Mouse (Mus musculus) adrenal gland, postnatal 4 days (tissue): Measurements from ENCODE around the gene Alkbh6. TPM values are rescaled to one million over a fixed set of nuclear protein-coding genes. Genes with fewer than 3 reads are reported as not detected.

Experiments
- DNase-seq, 2 experiments: peaks; one replicate each; pipeline ENCODE4 v3.0.0; 2021 to 2022; ENCODE audit warnings: low spot score in 2 of 2, mixed read lengths in 2 of 2
- long read RNA-seq, 2 experiments: library from polyadenylated mRNA; stranded (forward); transcript quantifications; one replicate each; pipeline ENCODE4 v2.0.0; 2021
- total RNA-seq, 2 experiments: library from RNA; stranded (reverse); gene quantifications; 2 replicates each; pipeline ENCODE4 v1.2.3; 2021

Gene Alkbh6
- 10 to 100 TPM; 58.1 to 59.4 TPM for total RNA-seq
- long read RNA-seq, experiment 1, transcript Alkbh6-202 (6 exons, 1,112 nt) = minor isoform, 18 of 65 reads
- long read RNA-seq, experiment 1, transcript Alkbh6-201 (7 exons, 982 nt) = major isoform, 33 of 65 reads
- long read RNA-seq, experiment 1, partial matches to known transcripts = 5 of 65 reads
- long read RNA-seq, experiment 1, other reads (novel, unspliced or antisense) = 9 of 65 reads
- long read RNA-seq, experiment 2, transcript Alkbh6-202 (6 exons, 1,112 nt) = minor isoform, 14 of 68 reads
- long read RNA-seq, experiment 2, transcript Alkbh6-201 (7 exons, 982 nt) = major isoform, 38 of 68 reads
- long read RNA-seq, experiment 2, partial matches to known transcripts = 4 of 68 reads
- long read RNA-seq, experiment 2, other reads (novel, unspliced or antisense) = 9 of 68 reads

DNA sequence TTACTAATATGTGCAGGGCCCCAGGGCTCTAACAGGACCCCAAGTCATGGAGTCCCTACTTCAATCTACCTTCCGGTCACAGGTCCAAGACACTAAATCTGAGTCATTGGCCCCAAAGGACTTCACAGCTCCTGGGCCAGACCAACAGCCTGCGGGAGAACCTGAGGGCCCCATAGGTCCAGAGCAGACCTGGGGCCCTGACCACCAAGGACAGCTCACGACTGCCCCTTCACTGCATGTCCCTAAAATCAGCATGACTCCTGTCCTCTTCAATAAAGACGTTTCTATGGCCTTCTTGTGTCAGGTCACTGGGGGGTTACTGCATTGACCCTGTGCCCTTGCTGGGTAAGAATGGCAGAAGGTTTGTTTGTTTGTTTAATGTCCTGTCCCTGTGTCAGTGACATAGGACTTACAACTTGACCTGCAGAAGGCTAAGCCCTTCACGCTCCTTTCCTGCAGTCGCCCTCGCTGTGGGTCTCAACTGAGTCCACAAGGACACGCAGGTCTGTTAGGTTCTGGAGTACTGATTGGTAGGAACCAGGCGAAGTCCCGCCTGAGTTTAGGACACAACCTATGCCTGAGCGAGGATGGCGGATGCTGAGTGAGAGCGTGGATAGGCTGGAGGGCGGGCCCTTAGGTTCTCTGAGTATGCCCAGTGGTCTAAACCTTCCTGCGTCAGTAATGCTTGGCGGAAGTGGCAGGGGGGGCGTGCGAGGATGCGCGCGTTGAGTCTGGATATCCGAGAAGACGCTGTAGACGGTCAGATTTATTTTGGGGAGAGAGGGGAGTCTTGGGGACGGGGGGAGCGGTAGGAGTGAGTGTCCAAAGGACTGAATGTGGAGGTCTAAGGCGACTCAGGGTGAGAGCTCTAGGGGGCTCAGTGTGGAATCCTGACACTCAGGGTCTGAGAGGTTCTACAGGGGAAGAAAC is at the start of gene Alkbh6:
Gene Alkbh6, plus strand, starts transcription at position 642 of the 930 bp plus-strand sequence.
- peak; percentile 60 to 85 for DNase-seq

DNA sequence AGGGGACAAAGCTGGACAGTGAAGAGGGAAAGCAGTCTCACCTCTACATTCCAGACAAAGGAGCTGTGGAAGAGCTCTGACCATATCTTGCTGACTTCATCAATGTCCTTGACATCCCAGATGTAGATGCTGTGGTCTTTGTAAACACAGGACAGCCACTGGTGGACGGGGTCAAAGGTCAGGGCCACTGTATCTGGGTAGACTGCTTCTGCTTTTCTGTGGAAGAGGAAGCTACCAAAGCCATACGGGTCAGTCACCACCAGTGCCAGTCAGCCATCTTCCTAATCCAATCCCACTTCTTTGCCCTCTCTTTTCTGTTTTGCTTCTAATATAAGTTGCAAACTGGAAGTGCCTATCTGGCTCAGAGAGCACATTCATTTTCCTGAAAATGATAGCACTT is 43.5 kb upstream of the Alkbh6 start:
- no peak for DNase-seq

DNA sequence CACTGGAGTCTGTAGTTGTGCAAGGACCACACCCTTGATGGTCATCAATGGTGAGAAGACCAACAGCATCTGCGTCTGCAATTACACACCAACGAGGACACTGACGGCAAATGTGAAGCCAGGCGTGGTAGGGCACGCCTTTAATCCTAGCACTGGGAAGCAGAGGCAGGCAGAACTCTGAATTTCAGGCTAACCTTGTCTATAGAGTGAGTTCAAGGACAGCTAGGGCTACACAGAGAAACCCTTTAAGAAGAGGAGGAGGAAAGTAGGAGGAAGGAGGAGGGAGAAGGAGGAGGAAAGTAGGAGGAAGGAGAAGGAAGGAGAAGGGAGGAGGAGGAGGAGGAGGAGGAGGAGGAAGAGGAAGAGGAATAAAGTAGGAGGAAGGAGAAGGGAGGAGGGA is 43.0 kb upstream of the Alkbh6 start:
- no peak for DNase-seq

DNA sequence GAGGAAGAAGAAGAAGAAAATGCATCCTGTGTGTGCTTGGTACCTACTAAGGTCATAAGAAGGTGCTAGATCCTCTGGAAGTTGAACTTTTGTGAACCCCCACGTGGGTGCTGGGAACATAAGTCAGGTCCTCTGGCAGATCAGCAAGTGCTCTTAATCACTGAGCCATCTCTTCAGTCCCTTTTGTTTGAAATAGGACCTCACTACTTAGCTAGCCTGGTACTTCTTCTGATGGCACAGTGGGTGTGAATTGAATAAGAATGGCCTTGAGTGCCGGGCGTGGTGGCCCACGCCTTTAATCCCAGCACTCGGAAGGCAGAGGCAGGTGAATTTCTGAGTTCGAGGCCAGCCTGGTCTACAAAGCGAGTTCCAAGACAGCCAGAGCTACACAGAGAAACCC is 42.6 kb upstream of the Alkbh6 start:
- no peak for DNase-seq

DNA sequence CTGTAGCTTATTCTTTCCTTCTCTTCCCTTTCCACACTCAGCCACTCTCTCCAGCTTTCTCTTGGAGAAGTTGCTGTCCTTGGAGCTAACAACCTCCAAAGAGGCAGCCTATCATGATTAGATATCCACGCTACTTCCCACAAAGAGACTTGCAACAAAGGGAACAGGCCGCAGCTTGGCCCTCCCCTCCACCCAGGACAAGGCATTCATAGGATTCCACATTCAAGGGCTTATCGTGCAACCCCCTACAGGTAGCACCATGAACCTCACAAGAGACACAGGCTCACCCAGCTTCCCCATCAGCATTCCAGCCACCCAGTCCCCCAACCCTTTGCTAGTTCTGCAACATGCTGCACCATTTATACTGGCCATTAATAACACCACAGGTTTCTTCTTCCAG is 41.7 kb upstream of the Alkbh6 start:
- no peak for DNase-seq

DNA sequence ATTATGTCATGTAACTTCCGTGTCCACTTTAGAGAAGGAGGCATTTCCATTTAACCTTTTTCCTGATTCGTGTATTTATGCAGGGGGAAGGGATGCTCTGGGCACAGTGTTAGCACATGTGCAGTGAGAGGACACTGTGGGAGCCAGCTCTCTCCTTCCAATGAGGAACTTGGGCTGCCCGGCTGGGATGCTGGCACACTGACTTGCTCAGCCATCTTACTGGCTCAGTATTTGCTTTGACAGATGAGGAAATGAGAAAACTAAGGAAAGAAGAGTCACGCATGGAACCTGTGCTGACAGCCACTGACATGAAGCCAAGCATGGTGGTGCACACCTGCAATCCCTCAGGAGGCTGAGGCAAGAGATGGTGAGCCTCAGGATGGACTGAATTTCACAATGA is 38.9 kb upstream of the Alkbh6 start:
- no peak for DNase-seq

DNA sequence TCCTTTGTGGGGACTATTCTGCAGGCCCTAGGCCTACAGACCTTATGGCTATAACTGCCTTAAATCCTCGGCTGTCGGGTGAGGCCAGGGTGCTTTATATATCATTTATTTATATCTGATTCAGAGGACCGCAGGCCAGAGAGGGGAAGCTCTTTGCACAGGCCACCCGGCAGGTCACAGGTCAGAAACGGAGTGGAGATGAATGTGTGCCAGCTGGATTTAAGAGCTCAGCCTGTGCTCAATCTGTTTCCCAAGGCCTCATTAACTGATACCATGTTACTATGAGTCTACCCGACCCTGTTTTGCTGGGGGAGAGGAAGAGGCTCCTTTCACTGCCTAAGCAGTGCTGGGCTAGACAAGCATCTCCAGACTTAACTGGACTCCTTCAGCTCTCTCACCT is 34.1 kb upstream of the Alkbh6 start:
- DNase-seq = no peak

DNA sequence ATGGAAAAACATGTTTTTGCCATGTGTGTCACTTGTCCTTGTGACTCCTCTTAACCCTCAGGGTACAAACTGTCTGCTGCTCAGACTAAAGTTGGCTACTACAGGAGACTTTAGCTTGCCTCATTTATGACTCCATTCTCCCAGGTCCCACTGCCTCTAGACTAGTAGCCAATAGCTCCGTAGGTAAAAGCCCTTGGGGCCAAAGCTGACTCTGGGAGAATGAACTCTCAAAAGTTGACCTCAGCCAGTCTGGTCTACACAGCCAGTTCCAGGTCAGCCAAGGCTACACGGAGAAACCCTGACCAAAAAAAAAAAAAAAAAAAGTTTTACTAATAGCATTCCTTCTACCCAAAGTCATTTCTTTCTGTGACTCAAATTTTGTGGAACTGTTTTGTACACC is 29.6 kb upstream of the Alkbh6 start:
- no peak for DNase-seq

DNA sequence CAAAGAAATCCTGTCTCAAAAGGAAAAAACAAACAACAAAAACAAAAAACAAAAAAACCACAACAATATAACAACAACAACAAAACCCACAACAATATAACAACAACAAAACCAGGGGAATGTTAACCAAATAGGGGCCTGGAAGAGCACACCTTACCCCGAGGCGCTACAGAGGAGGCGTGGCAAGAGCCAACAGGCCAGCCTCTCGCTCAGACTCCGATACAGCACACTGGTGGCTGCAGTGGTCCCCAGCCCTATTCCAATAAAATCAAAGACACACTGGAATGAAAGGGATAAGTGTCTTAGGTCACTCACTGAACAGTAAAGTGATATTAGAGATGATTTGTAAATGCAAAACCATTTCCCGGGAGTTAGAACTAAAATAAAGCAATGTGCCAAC is 29.0 kb upstream of the Alkbh6 start:
- DNase-seq = no peak

DNA sequence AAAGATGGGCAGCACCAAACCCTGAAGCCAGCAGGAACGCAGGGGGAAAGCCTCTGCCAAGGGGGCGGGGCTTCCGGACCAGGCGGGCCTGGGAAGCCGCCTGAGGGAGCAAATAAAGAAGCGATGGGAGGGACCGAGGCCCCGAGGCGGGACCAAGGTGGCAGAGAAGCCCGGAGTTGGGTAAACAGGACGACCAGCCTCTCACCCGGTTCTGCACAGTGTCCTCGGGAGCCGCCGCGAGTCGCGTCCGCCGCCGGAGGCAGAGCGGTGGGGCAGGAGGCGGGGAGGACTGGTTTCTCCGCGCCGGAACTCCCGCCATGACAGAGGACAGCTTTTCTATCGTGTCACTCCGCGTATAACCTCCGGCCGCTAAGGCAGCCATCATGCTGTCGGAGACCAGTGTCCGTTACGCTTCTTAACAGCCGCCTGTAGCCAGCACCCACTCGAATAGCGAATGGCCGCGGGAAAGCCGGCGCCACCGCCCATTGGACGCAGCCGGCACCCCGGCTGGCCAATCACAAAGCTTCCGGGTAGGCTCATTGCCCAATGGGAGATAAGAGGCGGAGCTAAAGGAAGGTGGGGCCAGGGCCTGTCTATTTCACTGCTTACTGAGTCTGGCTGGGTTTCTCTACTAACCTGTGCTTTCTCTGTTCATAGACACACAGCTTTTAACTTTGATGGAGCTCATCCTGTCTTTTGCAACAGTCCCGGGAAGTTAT is 28.4 kb upstream of the Alkbh6 start, which contains the start of the genes Thap8 and Wdr62:
Gene Thap8, plus strand, starts transcription at position 144 of the 719 bp plus-strand sequence.
Gene Wdr62, minus strand, starts transcription at position 469 of the 719 bp plus-strand sequence.
- peak; percentile 75 to 77 for DNase-seq

DNA sequence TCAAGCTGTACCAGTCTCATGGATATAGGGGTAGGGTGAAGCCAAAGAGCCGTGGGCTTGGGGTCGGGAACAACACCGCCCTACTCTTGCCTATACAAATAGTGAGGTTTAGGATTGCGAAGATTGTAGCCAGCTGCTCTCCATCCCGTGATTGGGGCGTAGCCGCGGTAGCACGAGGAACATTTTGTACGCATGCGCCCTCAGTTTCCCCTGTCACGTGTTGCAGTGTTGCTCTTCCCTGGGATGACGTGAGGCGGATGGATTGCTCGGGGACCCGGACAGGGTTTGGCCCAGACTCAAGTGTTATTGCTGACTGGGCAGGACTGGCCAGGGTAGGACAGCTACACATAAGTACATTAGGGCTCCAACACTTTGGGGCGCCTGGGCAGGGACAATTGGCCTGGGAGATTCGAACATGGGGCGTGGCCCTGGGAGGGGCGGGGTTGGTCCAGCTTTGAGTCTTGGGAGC is 27.8 kb upstream of the Alkbh6 start:
- peak; percentile 57 for DNase-seq

DNA sequence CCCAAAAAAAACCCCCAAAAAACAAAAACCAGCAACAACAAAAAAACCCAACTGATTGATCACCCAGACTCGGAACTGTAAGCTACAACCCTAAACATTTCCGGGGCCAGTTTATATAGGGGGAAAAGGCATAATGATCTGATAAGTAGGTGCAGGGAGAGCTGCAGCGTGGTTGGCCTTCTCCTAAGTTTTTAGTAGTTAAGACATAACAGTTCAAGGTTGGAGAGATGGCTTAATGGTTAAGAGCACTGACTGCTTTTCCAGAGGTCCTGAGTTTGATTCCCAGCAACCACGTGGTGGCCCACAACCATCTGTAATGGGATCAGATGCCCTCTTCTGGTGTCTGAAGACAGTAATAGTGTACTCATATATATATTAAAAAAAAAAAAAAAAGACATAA is 27.0 kb upstream of the Alkbh6 start:
- no peak for DNase-seq

DNA sequence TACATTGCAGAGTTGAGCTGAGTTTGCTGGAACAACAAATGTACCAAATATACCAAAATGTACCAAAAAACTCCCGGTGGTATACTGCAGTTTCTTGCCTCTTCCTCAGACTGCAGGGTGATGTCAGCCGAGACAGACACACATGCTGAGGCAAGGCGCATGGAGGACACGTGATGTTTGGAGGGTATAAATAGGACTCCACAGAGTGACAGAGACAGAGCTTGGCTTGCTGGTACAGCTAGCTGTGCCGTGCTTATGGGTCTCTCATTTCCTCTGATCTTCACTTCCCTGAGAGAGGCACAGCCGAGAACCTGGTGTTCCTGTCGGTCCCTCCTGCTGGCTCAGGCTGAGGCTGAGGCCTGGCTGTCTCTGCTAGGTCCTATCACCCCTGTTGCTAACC is 25.8 kb upstream of the Alkbh6 start:
- DNase-seq = no peak

DNA sequence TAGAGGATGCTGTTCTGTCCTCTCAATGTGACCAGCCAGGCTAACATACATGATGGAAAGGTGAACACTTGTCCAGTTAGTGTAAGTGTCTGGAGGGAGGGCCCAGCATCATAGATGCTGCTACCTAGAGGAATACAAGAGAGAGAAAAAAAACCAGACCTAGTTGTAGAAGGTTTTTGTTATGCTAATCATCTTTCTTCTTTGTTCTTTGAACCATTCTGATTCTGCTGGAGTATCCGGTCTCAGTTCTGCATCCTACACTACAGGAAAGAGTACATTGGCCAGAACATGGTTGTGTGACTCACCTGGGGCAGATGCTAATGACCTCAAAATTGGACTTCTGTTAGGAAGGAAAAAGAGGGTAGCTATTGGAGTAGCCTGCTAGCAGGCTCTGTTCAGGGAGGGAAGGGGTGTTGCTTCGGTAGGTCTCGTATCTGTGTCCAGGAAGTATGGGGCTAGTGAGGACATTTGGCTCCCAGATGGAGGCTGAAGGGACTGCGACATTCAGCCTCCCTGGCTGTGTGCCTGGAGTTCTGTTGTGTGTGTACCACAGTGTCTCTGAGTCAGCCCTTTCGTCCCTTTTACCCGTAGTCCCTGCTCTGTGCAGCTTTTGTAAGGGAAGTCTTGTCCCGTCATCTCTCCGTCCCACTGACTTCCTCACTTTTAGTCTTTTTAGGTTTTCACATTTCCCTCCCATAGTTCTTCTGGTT is 21.7 kb upstream of the Alkbh6 start:
- DNase-seq = no peak

DNA sequence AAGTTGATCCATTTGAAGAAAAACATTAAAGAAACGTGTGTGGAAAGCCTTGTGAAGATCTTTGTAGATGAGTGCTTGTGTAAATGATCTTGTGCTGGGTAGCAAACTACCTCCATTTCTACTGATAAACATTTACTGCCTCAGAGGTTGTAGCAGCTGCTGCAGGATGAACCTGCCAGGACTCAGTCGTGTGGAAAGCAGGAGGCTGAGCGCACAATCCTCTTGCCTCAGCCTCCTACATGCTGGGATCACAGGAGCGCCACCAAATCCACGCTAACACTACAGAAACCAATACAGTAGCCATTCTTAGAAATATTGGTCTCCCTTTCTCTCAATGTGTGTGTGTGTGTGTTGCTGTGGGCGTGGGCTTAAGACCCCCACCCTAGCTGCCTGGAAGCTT is 20.5 kb upstream of the Alkbh6 start:
- no peak for DNase-seq

DNA sequence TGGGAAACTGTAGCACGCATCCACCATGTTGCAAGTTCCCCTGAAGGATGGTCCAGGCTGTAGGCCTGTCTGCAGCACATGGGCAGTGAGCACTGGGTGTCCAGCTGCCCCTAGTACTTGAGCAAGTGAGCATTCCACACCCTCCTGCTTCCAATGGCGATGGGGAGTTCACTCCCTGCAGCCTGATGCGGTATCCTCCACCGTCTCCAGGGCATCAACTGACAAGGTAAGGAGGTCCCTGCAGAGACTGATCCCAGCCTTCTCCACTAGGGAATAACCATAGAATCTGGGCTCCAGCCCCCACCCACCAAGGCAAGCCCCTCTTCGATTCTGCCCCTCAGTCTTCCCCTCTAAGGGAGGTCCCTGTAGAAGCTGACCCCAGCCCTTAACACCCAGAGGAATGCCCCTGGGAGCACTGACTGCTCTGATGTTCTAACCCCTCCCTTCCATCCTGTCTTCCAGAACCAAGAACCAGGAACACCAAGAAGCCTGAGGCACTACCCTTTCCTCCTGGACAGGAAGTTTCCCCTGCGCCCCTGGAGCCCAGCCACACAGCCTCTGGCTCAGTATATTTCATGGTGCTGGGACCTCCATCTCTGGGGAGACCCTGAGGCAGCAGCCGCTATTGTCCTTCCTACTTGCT is 19.3 kb upstream of the Alkbh6 start:
- DNase-seq = no peak

DNA sequence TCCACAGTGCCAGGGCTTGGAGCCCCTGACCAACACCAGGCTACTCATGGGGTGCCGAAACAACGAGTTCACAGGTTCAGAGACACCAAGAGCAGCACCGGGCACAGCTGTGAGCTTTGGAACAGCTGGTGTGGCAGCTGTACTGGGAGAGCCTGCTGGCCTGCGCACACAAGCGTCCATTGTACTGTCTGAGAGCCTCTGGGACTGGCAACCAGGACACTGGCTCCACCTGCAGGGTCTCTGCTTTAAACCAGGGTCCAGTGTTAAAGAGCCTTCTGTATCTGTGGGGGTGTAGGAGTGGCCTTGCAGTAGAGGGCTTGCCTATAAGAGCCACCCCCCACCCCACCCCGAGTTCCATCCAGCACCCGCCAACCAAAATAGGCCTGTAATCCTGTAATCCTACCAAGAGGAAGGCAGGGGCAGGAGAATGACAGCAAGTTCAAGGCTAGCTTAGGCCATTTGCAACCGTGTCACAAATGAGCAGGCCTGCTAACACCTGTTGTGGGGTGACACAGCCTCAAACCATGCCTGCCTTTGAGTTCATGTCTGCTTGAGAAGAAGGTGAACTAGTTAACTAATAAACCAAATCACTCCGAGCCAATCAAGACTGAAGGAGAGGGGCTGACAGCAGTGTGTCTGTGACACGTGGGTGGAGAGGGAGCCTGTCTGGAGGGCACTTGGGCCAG is 18.7 kb upstream of the Alkbh6 start:
- no peak for DNase-seq

DNA sequence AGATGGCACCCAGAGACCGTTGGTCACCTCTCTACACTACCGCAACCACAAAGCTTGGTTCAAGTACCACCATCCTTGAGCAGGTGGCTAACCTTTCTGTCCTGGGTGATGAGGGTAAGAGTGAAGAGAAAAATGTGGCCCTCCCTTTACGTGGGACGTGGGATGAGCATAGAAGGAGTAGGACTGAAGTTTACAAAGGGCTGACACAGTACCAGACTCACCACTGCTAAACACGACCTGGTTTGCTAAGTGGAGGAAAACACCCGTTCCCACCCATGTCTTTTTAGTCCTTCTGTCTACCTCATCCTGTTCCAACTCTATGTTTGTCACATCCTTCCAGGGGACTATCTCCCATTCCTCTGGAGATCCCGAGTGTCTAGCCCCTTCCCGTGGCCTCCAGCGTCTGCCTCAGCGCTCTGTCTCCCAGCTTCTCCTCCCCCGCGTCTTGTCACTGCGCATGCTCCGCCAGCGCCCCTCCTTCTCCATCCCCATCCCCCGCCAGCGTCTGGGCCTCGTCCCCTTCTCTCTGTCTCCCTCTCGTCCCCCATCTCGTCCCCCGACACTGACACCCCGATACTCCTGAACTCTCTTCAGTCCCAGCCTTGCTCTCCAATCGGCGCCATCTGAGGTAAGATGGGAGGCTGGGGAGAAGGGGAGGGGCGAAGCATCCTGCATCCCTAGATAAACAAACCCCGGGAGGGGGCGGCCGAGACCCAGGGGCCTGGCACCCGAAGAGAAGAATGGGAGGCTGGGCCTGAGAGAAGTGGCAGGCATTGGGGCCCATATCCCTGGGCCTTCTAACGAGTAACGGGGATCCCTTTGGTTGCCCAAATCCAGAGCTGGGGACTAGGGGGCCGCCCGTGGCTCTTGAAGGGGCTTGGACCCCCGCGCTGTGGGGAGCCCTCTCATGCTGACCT is 17.0 kb upstream of the Alkbh6 start, which contains the start of gene Clip3:
Gene Clip3, plus strand, starts transcription at position 514 of the 917 bp plus-strand sequence.
- DNase-seq = peak in 1 of 2 experiments; percentile 37
